Mouse (Mus musculus): ENCODE measurements at regions not wholly inside any gene's neighbourhood (a gene's known extent, or its start where the extent isn't known, plus 50 kb on each side); places are given as distances from the start of the nearest gene placed in this dataset.

DNA sequence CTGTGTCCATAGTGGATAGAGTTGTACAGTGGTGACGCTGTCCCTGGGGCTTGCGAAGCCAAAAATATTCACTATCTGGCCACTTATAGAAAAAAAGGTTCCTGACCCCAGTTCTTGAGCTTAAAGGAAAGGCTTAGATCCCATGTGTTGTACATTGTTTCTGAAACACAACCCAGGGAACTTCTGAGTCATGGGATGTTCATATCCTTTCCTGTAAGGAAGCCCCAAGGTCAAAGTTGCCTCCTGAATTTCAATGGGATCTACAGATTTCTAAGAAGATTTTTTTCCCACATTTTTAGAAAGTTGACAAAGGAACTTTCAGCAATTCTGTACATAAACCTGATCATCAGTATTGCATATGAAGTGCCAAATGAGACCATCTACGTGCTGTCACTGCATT is 453.5 kb downstream of the Mctp2 start:
- TF ChIP-seq CTCF (IDR thresholded peaks at IDR 0.05; ENCODE audit: low read depth) = no peak
- TF ChIP-seq EP300 (IDR thresholded peaks at IDR 0.05; ENCODE audit: low read depth) = peak; percentile 56
